Mouse (Mus musculus) neural tube, embryonic 11.5 days (tissue): ENCODE data around the gene Dynll1. TPM values are rescaled to one million over a fixed set of nuclear protein-coding genes. Genes with fewer than 3 reads are reported as not detected.

Experiments used
- ATAC-seq: fragments of 200-750 bp; cut with Nextera tagmentation; 2 replicates; pipeline ENCODE4 v1.8.0; 2017; ENCODE audit warnings: moderate number of reproducible peaks, mild to moderate bottlenecking, moderate TSS enrichment, moderate library complexity; ENCODE audit not compliant: insufficient read depth, low FRiP score, low TSS enrichment
- DNase-seq: peaks from one replicate; pipeline ENCODE4 v3.0.0-alpha.2; 2015; ENCODE audit warnings: low spot score
- H3K27ac ChIP-seq: fragments of 300-500 bp; sonication (generic); 2 replicates; pipeline ENCODE4 v1.5.1; 2014; ENCODE audit warnings: low read depth, mild to moderate bottlenecking, low read length
- H3K27me3 ChIP-seq: fragments of 300-500 bp; sonication (generic); 2 replicates; pipeline ENCODE4 v1.6.1; 2014; ENCODE audit warnings: mild to moderate bottlenecking, low read length, mixed read lengths; ENCODE audit not compliant: control insufficient read depth, insufficient read depth
- H3K36me3 ChIP-seq: fragments of 300-500 bp; sonication (generic); 2 replicates; pipeline ENCODE4 v1.6.1; 2014; ENCODE audit warnings: mild to moderate bottlenecking, low read length, moderate library complexity, mixed read lengths; ENCODE audit not compliant: control insufficient read depth, insufficient read depth
- H3K4me1 ChIP-seq: fragments of 300-500 bp; sonication (generic); 2 replicates; pipeline ENCODE4 v1.6.1; 2014; ENCODE audit warnings: low read length, mixed read lengths; ENCODE audit not compliant: control insufficient read depth, insufficient read depth
- H3K4me2 ChIP-seq: fragments of 300-500 bp; sonication (generic); 2 replicates; pipeline ENCODE4 v1.6.1; 2014; ENCODE audit warnings: low read depth, mild to moderate bottlenecking, moderate library complexity
- H3K4me3 ChIP-seq: fragments of 300-500 bp; sonication (generic); 2 replicates; pipeline ENCODE4 v1.5.1; 2014; ENCODE audit warnings: low read depth, low read length
- H3K9ac ChIP-seq: fragments of 300-500 bp; sonication (generic); 2 replicates; pipeline ENCODE4 v1.6.1; 2014; ENCODE audit warnings: mild to moderate bottlenecking, low read length
- H3K9me3 ChIP-seq: fragments of 300-500 bp; sonication (generic); 2 replicates; pipeline ENCODE4 v1.6.1; 2016; ENCODE audit warnings: low read length; ENCODE audit not compliant: control insufficient read depth
- WGBS: fragments of 180-500 bp; shearing (Covaris S2); extraction: QIAGEN DNeasy Blood & Tissue Kit; methylation state at CpG from one replicate; pipeline ENCODE4 v1.1.7; 2014; 5-methylcytosine and 5-hydroxymethylcytosine counted together
- polyA plus RNA-seq: library from polyadenylated mRNA; unstranded; fragments of >200 nt; fragmentation: Nextera tagmentation; extraction: Ambion mirVana; gene quantifications from 2 replicates; pipeline ENCODE4 v1.2.1, GENCODE M21; 2014

Dynll1 gene
- polyA plus RNA-seq, 1 experiment from 2014 or later = 1,631 TPM

GRCm38 (mm10) chr5:115266787-115267468, 33.9 kb downstream of the Dynll1 start:
- Histone ChIP-seq H3K9me3 (no peaks in the 10 kb centered on the region), H3K27ac (no peak overlapping the region), H3K27me3 (no peaks in the 10 kb centered on the region), H3K9ac (no peak overlapping the region), H3K4me3 (no peak overlapping the region), H3K4me1 (peaks cover 14% of the 10 kb centered on the region), H3K4me2 (no peak overlapping the region), H3K36me3 (no peaks in the 10 kb centered on the region; the same call in 1 of the 2 replicates)
- WGBS = 88% methylated on average over 8 of the region's 8 CpGs
- ATAC-seq = no peak
- DNase-seq = no peak

GRCm38 (mm10) chr5:115266340-115266739, 34.5 kb downstream of the Dynll1 start:
- no peak overlapping the region for H3K4me3 ChIP-seq
- no peak overlapping the region for H3K9ac ChIP-seq
- DNase-seq = no peak
- H3K36me3 ChIP-seq = no peaks in the 10 kb centered on the region; the same call in 1 of the 2 replicates
- no peaks in the 10 kb centered on the region for H3K27me3 ChIP-seq
- no peak overlapping the region for H3K27ac ChIP-seq
- no peaks in the 10 kb centered on the region for H3K9me3 ChIP-seq
- ATAC-seq = no peak
- WGBS = 96% methylated on average over 5 of the region's 5 CpGs
- H3K4me1 ChIP-seq = peaks cover 14% of the 10 kb centered on the region
- H3K4me2 ChIP-seq = no peak overlapping the region

GRCm38 (mm10) chr5:115262502-115263291, 38.1 kb downstream of the Dynll1 start:
- ATAC-seq = no peak
- 92% methylated on average over 14 of the region's 14 CpGs for WGBS

GRCm38 (mm10) chr5:115261880-115262279, 38.9 kb downstream of the Dynll1 start:
- H3K4me1 ChIP-seq = no peaks in the 10 kb centered on the region
- ATAC-seq (no peak), DNase-seq (no peak)
- H3K27me3 ChIP-seq = no peaks in the 10 kb centered on the region
- no peak overlapping the region for H3K4me2 ChIP-seq
- H3K27ac ChIP-seq = no peak overlapping the region
- WGBS = 87% methylated on average over 1 of the region's 1 CpGs
- no peak overlapping the region for H3K4me3 ChIP-seq
- H3K9me3 ChIP-seq = no peaks in the 10 kb centered on the region
- peaks cover 11% of the 10 kb centered on the region for H3K36me3 ChIP-seq
- no peak overlapping the region for H3K9ac ChIP-seq

More at GRCm38 (mm10) chr5:115262502-115263291, 38.1 kb downstream of the Dynll1 start:
- Histone ChIP-seq H3K27ac (no peak overlapping the region), H3K9ac (no peak overlapping the region), H3K4me2 (no peak overlapping the region), H3K4me1 (no peaks in the 10 kb centered on the region), H3K27me3 (no peaks in the 10 kb centered on the region), H3K4me3 (no peak overlapping the region), H3K36me3 (peaks cover 4% of the 10 kb centered on the region; the same call in 1 of the 2 replicates), H3K9me3 (no peaks in the 10 kb centered on the region)
- DNase-seq = no peak

- Histone ChIP-seq H3K9me3 (no peaks in the 10 kb centered on the region), H3K4me2 (no peak overlapping the region), H3K36me3 (peaks cover 18% of the 10 kb centered on the region), H3K27me3 (no peaks in the 10 kb centered on the region), H3K27ac (no peak overlapping the region), H3K9ac (no peak overlapping the region), H3K4me1 (no peaks in the 10 kb centered on the region), H3K4me3 (no peak overlapping the region)
- ATAC-seq = no peak
- DNase-seq = no peak
- WGBS = 94% methylated on average over 8 of the region's 8 CpGs
Observed at GRCm38 (mm10) chr5:115261141-115261540, 39.7 kb downstream of the Dynll1 start.

GRCm38 (mm10) chr5:115260356-115260755, 40.4 kb downstream of the Dynll1 start:
- no peaks in the 10 kb centered on the region for H3K9me3 ChIP-seq
- DNase-seq (no peak), ATAC-seq (no peak)
- 90% methylated on average over 6 of the region's 6 CpGs for WGBS
- H3K9ac ChIP-seq = no peak overlapping the region
- H3K36me3 ChIP-seq = peaks cover 25% of the 10 kb centered on the region
- no peaks in the 10 kb centered on the region for H3K27me3 ChIP-seq
- no peak overlapping the region for H3K27ac ChIP-seq
- H3K4me1 ChIP-seq = no peaks in the 10 kb centered on the region
- H3K4me3 ChIP-seq = no peak overlapping the region
- H3K4me2 ChIP-seq = no peak overlapping the region

GRCm38 (mm10) chr5:115256909-115257546, 43.8 kb downstream of the Dynll1 start:
- Histone ChIP-seq H3K27me3 (no peaks in the 10 kb centered on the region), H3K4me1 (no peaks in the 10 kb centered on the region), H3K9me3 (no peaks in the 10 kb centered on the region), H3K4me2 (no peak overlapping the region), H3K9ac (no peak overlapping the region), H3K4me3 (no peak overlapping the region), H3K36me3 (peaks cover 27% of the 10 kb centered on the region), H3K27ac (no peak overlapping the region)
- DNase-seq (no peak), ATAC-seq (no peak)
- WGBS = 92% methylated on average over 10 of the region's 10 CpGs

- ATAC-seq (no peak), DNase-seq (no peak)
- no peak overlapping the region for H3K9ac ChIP-seq
- H3K4me2 ChIP-seq = no peak overlapping the region
- 73% methylated on average over 1 of the region's 1 CpGs for WGBS
- no peaks in the 10 kb centered on the region for H3K4me1 ChIP-seq
- H3K36me3 ChIP-seq = peaks cover 38% of the 10 kb centered on the region
- H3K9me3 ChIP-seq = no peaks in the 10 kb centered on the region
- no peaks in the 10 kb centered on the region for H3K27me3 ChIP-seq
- no peak overlapping the region for H3K27ac ChIP-seq
- no peak overlapping the region for H3K4me3 ChIP-seq
Observed at GRCm38 (mm10) chr5:115255472-115255871, 45.3 kb downstream of the Dynll1 start.
